Mouse (Mus musculus) small intestine, adult 2 months (tissue): Measurements from ENCODE around the gene Snx19. TPM values are rescaled to one million over a fixed set of nuclear protein-coding genes. Genes with fewer than 3 reads are reported as not detected.

ENCODE experiments used
- H3K27ac ChIP-seq: fragments of 200-500 bp; 2 replicates; pipeline ENCODE4 v1.5.1; 2012; ENCODE audit warnings: low read depth, low read length, control low read depth, inconsistent platforms; ENCODE audit not compliant: insufficient read depth
- H3K27me3 ChIP-seq: fragments of 200-500 bp; 2 replicates; pipeline ENCODE4 v1.6.1; 2012; ENCODE audit warnings: mild to moderate bottlenecking, moderate library complexity, low read length, inconsistent platforms; ENCODE audit not compliant: control insufficient read depth, insufficient read depth
- H3K36me3 ChIP-seq: fragments of 200-500 bp; 2 replicates; pipeline ENCODE4 v1.6.1; 2012; ENCODE audit warnings: mild to moderate bottlenecking, low read length, control low read depth, inconsistent platforms; ENCODE audit not compliant: control insufficient read depth, insufficient read depth
- H3K4me1 ChIP-seq: fragments of 200-500 bp; 2 replicates; pipeline ENCODE4 v1.6.1; 2012; ENCODE audit warnings: low read length, inconsistent platforms, mixed read lengths; ENCODE audit not compliant: control insufficient read depth, insufficient read depth, insufficient read length
- H3K4me3 ChIP-seq: fragments of 200-500 bp; 2 replicates; pipeline ENCODE4 v1.5.1; 2012; ENCODE audit warnings: low read depth, mild to moderate bottlenecking, control low read depth, inconsistent platforms, low read length, moderate library complexity
- CTCF ChIP-seq: fragments of 200-500 bp; IDR thresholded peaks from 2 replicates; pipeline ENCODE4 v1.5.1; 2012; ENCODE audit warnings: low read depth, mild to moderate bottlenecking, control low read depth, inconsistent platforms, low read length, moderate library complexity, mixed read lengths; ENCODE audit not compliant: insufficient replicate concordance, insufficient read length; ENCODE audit errors: extremely low read depth
- POLR2A ChIP-seq: fragments of 200-500 bp; IDR thresholded peaks from 2 replicates; pipeline ENCODE4 v1.6.1; 2012; ENCODE audit warnings: low read depth, mild to moderate bottlenecking, control low read depth, inconsistent platforms, low read length, moderate library complexity
- WGBS: fragments of 180-500 bp; shearing (Covaris S2); methylation state at CpG from one replicate; pipeline ENCODE4 v1.1.7; 2018; 5-methylcytosine and 5-hydroxymethylcytosine counted together
- polyA plus RNA-seq: library from polyadenylated mRNA; depleted of rRNA; stranded (reverse); fragments of >200 nt; gene quantifications from 2 replicates; pipeline ENCODE4 v1.2.3, GENCODE M21; 2012

The Snx19 gene
- polyA plus RNA-seq, 1 experiment: 7.3 TPM

GRCm38 (mm10) chr9:30450834-30451233 lies 23.9 kb downstream of the Snx19 start:
- WGBS: 71% methylated on average over 2 of the region's 2 CpGs
- peaks cover 25% of the 10 kb centered on the region for H3K36me3 ChIP-seq
- no peaks in the 10 kb centered on the region for H3K27me3 ChIP-seq
- no peaks in the 10 kb centered on the region for H3K4me1 ChIP-seq
- no peak for TF ChIP-seq CTCF
- no peak for TF ChIP-seq POLR2A
- H3K4me3 ChIP-seq: no peak overlapping the region
- H3K27ac ChIP-seq: no peak overlapping the region

DNA sequence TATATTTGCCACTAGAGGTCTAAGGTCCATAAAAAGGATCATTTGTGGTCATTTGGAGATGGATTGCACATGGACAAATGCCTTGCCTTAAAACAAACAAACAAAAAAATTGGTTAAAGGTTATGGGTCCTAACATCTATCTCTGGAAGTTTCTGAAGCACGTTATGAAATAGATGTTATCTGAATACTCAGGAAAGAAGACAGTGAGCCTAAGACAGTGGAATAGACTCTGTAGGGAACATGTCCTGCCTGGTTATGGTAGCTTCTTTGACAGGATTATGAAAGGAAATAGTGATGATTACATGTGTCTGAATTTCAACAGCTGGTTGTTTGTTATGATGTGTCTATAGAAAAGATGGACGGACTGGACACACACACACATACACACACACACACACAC lies 27.6 kb downstream of the Snx19 start:
- H3K36me3 ChIP-seq: peaks cover 24% of the 10 kb centered on the region
- no peaks in the 10 kb centered on the region for H3K4me1 ChIP-seq
- H3K27ac ChIP-seq: no peak overlapping the region
- no peak overlapping the region for H3K4me3 ChIP-seq
- TF ChIP-seq CTCF (no peak), POLR2A (no peak)
- 74% methylated on average over 2 of the region's 2 CpGs for WGBS
- no peaks in the 10 kb centered on the region for H3K27me3 ChIP-seq

- Histone ChIP-seq H3K36me3 (peaks cover 19% of the 10 kb centered on the region), H3K4me1 (no peaks in the 10 kb centered on the region), H3K4me3 (no peak overlapping the region), H3K27me3 (no peaks in the 10 kb centered on the region), H3K27ac (no peak overlapping the region)
- no peak for TF ChIP-seq CTCF
- no peak for TF ChIP-seq POLR2A
- WGBS: 75% methylated on average over 6 of the region's 6 CpGs
Observed at GRCm38 (mm10) chr9:30456250-30456649, 29.3 kb downstream of the Snx19 start.

GRCm38 (mm10) chr9:30460501-30460900 lies 33.6 kb downstream of the Snx19 start:
- peaks cover 30% of the 10 kb centered on the region for H3K36me3 ChIP-seq
- no peaks in the 10 kb centered on the region for H3K27me3 ChIP-seq
- WGBS: 75% methylated on average over 8 of the region's 8 CpGs
- no peak overlapping the region for H3K4me3 ChIP-seq
- TF ChIP-seq POLR2A (no peak), CTCF (no peak)
- H3K27ac ChIP-seq: no peak overlapping the region
- H3K4me1 ChIP-seq: no peaks in the 10 kb centered on the region

DNA sequence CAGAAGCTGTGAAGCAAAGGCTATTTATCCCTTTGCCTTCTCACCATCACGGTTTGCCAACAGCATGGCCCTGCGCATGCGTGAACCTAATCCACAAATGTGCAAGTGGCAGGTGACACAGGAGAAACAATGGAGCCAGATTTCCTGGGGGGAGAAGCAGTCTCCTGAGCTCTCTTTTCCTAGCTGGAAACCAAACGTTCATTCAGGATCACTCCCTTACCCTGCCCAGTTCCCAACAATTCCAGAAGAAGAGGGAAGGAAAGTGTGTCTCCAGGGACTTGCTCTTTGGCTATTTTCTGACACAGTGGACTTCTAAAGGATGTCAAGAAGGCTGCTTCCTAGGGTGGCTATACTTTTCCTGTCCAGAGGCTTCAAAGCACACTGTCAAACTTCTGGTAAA lies 37.8 kb downstream of the Snx19 start:
- Histone ChIP-seq H3K36me3 (peaks cover 28% of the 10 kb centered on the region), H3K27me3 (no peaks in the 10 kb centered on the region), H3K4me3 (no peak overlapping the region), H3K27ac (no peak overlapping the region), H3K4me1 (no peaks in the 10 kb centered on the region)
- WGBS: 78% methylated on average over 4 of the region's 4 CpGs
- no peak for TF ChIP-seq CTCF
- no peak for TF ChIP-seq POLR2A

DNA sequence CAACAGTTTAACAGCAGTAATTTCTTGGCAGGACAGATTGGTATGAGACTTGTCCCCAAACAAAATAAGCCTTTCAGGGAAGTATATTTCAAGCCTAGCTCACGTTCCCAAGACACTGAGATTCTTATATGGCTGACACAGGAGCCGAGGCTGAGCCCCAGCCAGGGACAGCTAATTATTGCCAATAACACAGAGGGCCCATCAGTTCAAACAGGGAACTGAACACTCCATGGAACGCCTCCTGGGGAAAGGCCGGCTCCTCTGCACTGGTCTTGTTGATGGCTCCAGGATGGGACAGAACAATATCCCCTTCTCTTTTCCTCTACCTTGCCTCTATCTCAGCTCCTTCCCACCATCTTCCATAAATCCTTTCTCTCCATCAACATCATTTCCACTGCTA lies 53.1 kb downstream of the Snx19 start:
- no peaks in the 10 kb centered on the region for H3K36me3 ChIP-seq
- no peaks in the 10 kb centered on the region for H3K4me1 ChIP-seq
- no peak overlapping the region for H3K27ac ChIP-seq
- no peak overlapping the region for H3K4me3 ChIP-seq
- H3K27me3 ChIP-seq: no peaks in the 10 kb centered on the region
- WGBS: 60% methylated on average over 4 of the region's 4 CpGs
- TF ChIP-seq CTCF (no peak), POLR2A (no peak)

DNA sequence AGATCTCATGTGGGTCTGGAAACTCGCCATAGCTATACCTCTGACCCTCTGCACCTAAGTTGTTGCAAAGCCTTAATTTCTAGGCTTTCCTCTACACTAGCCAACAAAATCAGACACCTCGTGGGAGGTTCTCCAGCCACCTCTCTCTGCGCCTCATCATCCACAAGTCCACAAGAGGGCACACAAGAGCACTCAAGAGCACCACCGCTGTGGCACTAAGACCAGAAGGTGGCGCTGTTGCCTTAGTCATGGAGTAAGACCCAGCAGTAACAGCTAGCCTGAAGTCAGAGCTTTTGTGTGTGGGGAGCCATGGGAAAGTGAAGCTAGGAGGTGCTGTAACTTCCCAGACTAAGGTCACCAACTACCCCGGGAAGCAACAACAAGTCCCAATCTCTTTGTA lies 53.6 kb downstream of the Snx19 start:
- Histone ChIP-seq H3K4me3 (no peak overlapping the region), H3K4me1 (no peaks in the 10 kb centered on the region), H3K36me3 (no peaks in the 10 kb centered on the region), H3K27ac (no peak overlapping the region), H3K27me3 (no peaks in the 10 kb centered on the region)
- TF ChIP-seq POLR2A: no peak
- peak; percentile 100 for TF ChIP-seq CTCF
- under 1% methylated on average over 6 of the region's 6 CpGs for WGBS

GRCm38 (mm10) chr9:30482116-30482515 lies 55.2 kb downstream of the Snx19 start:
- H3K27ac ChIP-seq: no peak overlapping the region
- 83% methylated on average over 4 of the region's 4 CpGs for WGBS
- H3K27me3 ChIP-seq: no peaks in the 10 kb centered on the region
- H3K36me3 ChIP-seq: no peaks in the 10 kb centered on the region
- no peak overlapping the region for H3K4me3 ChIP-seq
- H3K4me1 ChIP-seq: no peaks in the 10 kb centered on the region
- TF ChIP-seq CTCF (no peak), POLR2A (no peak)
